Mouse (Mus musculus): ENCODE results near the gene Kctd13.

GRCm38 (mm10) chr7:126932652-126933051 lies 4.0 kb downstream of the Kctd13 start:
- TF ChIP-seq POLR2A (IDR thresholded peaks at IDR 0.05; ENCODE audit: low read depth, low read length): no peak
- TF ChIP-seq CTCF (IDR thresholded peaks at IDR 0.05; ENCODE audit: extremely low read depth, insufficient read length, insufficient replicate concordance, low read depth, low read length): no peak

Data from small intestine, adult 2 months (tissue).